Mouse (Mus musculus) thymus, postnatal 10 days (tissue): ENCODE data around the gene Selenos.

Experiments used
- DNase-seq, 2 experiments: peaks; one replicate each; pipeline ENCODE4 v3.0.0; 2021; ENCODE audit warnings: low spot score in 2 of 2

Gene Selenos

DNA sequence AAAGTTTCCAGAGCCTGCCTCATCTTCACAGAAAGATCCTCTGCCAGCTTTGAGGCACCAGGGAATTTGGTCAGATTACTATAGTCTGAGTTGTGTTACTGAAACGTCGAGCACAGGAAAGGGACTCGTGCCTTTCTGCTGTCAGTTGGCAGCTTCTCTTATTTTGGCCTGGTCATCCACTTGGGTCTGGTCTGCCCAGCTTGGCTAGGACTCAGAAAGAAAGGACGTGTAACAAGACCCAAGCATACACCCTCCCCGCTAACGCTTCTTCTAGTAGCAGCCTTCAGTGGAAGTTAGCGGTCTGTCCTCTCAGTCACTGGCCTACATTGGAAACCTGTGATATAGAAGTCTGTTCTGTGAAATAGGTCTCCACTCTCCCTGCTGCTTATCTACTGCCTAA lies 5.1 kb downstream of the Selenos start:
- DNase-seq = no peak

DNA sequence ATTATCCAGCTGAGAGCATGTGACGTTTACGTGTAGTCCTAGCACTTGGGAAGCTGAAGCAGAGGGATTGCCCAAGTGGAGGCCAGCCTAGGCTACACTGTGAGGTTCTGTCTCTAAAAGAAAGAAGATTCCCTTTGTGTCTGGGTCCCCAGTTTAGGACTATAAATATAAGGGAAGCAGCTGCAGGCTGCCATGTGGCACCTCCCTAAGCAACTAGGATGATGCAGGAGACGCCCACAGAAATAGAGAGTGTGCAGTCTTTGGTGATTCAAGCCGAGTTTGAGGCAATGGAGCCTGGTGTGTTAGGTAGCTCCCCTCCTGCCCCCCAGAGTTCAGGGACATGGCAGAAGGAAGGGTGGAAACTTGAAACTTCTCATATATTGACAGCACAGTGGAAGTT lies 8.2 kb downstream of the Selenos start:
- DNase-seq = no peak

DNA sequence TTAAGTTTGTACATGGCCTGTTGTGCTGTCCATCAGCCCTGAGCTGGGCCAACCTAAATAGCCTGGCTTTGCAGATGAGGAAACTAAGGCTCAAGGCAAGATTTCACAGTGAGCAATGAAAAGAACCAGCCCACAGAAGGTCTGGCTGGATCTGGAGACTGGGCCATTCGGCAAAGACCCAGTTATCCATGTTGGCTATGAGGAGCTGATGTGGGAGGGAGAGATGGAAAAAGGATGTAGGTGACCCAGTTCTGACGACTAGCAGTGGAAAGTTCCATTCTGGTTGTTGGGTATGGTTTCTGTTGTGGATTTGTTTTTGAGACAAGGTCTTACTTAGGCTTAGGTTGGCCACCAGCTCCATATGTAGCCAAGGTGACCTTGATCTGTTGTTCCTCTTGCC lies 8.6 kb downstream of the Selenos start:
- DNase-seq = no peak

DNA sequence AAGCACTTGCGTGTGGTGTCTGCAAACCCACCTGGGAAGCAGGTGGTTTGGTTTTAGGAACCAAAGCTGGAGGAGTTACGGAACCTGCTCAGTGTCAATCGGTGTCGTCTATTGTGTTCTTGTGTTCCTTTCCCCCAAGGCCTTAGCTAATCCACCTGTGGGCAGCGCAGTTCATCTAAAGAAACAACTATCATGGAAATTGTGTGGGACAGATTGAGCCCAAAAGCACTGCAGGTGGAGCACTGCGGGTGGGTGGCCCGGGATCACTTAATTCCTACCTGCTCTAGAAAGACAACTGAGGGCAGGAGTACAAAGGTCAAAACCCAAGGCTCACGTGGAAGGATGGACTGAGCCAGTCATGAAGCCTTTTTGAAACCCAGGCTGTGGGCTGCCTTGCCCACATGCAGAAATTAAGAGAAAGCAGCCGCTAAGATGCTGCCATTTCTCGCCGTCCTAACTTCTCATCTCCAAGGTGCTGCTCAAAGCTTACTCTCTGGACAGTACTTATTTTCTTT lies 11.3 kb downstream of the Selenos start:
- no peak for DNase-seq

DNA sequence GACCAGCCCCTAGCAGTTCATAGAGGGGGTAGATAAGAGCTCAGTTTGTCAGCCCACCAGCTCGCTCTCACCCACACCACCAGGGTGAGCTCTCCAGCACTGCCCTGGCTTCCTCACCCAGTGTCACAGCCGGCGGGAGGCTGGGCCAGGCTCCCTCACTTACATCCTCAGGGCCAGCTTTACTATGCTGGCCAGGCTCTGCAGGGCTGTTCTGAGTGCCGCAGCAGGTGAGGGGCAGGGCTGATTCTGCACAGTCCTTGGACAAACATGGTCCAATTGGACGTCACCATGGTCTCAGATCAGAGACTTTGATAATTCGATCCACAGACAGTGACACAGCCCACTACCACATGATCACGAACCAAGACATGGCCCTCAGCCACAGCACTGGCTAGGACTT lies 12.1 kb downstream of the Selenos start:
- DNase-seq = no peak

DNA sequence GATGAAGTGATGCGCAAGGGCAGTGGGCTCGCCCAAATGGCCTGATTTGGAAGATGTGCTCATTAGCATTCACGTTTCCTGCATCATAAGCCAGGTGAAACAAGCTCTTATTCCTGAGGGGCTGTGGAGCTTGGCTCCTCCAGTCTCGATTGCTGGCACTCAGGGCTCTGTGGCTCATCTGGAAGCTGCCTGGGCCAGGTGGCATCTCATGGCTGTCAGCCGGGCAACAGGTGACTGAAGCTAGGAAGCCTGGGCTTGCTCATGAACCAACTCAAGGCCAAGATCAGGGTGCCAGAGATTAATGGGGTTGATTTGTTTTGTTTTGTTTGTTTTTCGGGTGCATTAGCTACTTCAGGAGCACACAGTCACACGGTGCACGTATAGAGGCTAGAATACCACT lies 13.2 kb downstream of the Selenos start:
- no peak for DNase-seq

DNA sequence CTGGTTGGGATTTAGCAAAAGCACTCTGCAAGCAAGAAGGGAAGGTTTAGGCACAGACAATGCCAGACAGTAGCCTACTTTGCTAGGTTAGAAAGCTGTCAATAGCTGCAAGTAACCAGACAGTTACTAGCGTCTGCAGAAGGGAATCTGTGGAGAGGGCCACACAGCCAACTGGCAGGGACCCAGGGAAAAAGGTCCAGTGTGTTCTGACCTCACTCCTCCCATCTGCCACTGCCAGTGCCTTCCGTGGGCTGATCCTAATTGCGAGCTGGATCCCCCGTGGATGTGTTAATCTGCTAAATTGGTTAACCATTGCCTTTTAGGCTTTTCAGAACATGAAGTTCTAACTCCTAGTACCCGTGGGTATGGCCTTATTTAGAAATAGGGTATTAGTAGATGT lies 14.7 kb downstream of the Selenos start:
- DNase-seq = no peak

DNA sequence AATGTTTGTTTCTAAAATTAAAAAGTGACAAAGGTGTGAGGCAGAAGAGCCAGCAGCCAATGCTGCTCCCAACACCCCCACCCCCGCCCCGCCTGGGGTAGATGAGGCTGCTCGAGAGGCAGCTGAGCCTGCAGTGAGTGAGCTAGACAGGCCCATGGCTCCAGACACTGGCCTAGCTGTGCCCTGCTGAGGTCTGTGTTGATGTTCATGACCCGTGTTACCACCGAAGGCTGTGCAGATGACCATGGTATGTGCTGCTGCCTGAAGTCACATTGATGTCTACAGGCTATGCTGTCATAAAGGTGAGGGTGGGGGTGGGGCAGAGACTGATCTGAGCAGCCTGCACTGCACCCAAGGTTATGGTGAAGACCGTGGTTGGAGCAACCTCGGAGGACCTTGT lies 19.4 kb downstream of the Selenos start:
- no peak for DNase-seq

DNA sequence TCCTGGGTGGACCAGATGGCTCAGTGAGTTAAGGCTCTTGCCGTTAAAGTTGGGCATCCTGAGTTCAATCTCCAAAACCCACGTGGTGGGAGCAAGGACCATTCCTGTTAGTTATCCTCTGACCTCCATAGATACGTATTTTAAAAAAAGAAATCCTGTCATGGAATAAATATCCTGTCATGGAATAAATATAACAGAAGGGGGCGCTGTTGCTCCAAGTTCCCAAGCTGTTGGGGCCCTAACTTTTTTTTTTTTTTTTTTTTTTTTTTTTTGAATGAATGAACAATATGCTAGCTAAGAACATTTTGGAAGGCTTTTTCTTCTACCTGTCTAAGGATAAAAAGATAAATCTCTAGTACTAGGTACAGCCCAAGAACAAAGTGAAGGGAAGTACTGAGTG lies 22.4 kb downstream of the Selenos start:
- peak in 1 of 2 experiments; percentile 56 for DNase-seq

DNA sequence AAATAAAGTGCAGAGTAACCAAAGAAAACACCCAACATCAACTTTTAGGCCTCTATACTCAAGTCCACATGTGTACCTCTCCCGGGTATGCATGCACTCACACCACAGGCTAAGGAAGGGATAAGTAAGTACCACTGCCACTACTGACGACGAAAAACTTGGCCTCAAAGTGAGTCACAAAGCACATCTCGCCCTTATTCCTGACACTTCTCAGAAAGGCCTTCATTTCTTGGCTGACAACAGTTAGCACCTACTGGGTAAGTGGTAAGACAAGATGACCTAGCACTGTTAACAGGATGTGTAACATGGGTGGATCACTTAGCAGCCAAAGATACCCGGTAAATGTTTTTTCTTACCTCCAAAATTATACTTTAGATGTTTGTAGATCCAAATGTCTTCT lies 25.1 kb downstream of the Selenos start:
- DNase-seq = no peak

DNA sequence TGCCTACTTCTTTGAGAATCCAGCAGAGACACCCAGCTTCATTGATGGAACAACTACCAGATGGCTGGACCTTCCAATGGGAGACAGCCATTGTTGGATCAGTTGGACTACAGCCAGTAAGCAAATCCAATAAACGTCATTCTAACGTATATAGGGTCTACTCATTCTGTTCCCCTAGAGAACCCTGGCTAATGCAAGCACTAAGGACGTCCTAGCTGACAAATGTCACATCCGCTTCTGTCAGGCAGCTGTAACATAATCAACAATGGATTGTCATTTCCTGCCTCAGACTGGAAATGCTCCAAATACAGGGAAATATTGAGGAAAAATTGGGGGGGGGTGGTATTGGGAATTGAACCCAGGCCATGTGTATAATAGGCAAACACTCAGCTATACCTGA lies 26.3 kb downstream of the Selenos start:
- DNase-seq = no peak

DNA sequence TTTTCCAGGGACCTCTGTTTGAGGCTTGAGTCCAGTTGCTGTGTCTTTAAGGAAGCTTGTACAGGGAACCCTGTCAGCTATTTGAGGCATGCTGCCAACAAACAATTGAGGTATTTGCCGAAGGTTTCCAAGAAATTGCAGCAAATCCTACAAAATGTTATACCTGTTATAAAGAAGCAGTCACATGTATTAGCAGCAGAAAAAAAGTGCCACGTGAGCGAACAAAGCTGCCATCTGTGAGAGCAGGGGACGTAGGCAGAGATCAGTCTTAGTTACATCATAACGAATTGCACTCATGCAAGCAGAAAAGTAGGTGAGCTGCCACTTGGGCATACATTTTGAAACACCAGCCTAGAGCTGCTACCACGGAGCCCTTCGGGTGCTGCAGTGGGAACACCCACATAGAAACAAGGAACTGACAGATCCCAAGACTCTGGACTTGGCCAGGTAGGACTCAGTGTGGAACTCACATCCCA lies 27.2 kb downstream of the Selenos start:
- DNase-seq = no peak

DNA sequence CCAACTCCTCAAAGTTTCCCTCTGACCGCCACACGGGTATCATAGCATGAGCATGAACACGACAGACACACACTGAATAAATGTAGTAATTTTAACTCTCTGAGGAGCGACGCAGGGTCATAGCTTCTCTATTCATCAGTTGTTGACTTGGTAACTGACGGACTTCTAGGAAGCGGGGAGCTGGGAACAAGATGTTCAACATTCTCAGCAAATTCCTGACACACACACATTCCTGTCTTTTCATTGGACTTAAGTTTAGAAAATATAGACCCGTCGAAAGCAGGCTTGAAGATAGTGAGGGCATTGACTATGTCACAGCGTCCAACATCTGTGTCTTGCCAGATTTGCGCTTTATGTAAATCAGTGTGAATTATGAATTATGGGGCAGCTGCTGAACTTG lies 27.8 kb downstream of the Selenos start:
- DNase-seq = no peak

DNA sequence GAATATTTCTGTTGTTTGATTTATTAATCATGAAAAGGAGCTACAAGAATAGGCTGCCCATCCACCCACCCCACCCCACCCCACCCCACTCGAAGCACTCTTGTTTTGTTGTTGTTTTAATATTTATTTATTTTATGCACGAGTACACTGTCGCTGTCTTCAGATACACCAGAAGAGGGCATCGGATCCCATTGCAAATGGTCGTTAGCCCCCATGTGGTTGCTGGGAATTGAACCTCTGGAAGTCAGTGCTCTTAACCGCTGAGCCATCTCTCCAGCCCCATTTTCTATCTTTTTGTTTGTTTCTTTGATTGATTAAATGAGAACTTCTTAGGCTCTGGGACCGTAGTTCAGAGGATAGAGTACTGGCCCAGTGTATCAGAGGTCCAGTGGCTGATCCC lies 28.5 kb downstream of the Selenos start:
- DNase-seq = no peak

DNA sequence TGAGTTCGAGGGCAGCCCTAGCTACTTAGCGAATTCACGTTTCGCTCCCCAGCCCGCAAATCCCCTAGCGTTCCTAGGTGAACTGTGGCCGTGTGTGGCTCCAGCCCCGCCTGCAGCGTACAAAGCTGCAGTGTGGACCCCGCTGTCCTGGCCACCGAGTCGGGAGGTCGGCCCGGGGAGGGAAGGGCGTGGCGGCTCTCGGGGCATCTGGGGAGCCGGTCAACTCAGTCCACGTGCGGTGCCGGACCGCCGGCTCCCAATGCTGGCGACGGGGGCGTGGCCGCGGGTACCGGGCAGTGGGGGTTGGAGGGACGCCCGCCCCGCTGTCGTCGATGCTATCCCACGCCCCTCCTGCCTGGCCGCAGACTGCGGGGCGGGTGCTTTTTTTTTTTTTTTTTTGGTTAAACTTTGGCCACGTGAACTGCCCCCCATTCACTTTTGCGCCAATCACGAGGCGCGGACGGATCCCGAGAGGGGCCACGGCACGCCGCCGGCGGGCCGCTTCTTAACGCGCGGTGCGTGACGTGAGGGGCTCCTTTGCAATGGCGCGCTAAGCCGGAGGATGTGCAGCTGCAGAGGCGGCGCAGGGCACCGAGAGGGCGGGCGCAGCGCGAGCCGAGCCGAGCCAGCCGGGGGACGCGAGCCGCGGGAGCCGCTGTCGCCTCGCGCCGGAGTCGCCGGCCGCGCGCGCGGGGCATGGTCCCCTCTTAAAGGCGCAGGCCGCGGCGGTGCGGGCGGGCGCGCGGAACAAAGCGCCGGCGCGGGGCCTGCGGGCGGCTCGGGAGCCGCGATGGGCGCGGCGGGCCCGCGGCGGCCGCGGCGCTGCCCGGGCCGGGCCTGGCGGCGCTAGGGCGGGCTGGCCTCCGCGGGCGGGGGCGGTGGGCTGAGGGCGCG lies 29.8 kb downstream of the Selenos start, which contains the start of gene Chsy1:
Gene Chsy1, plus strand, starts transcription at position 555 of the 894 bp plus-strand sequence.
- DNase-seq = peak; percentile 86 to 89

DNA sequence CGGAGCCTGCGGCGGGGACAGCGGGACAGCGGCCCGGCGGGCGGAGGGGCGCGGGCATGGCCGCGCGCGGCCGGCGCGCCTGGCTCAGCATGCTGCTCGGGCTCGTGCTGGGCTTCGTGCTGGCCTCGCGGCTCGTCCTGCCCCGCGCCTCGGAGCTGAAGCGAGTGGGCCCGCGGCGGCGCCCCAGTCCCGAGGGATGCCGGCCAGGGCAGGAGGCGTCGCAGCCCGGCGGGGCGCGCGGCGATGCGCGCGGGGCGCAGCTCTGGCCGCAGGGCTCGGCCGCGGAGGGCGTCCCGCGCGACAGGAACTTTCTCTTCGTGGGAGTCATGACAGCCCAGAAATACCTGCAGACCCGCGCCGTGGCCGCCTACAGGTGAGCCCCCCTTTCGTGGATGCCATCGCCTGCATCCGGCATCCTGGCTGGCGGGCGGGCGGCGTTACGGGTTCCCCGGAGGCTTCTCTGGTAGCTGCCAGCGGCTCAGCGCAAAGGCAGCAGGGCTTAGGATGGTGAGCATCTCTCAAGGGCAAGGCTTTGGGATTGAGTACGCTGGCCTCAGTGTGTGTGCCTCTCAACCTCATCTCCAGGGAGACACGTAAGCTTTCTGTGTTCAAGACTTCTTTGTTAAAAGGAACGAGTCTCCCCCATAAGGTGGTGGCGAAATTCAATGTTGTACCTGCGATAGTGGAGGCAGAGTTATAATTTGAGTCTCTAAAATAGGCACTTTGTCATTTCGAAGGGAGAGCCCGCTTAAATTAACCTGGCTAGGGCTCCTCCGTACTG lies 30.6 kb downstream of the Selenos start:
- peak; percentile 48 to 60 for DNase-seq

DNA sequence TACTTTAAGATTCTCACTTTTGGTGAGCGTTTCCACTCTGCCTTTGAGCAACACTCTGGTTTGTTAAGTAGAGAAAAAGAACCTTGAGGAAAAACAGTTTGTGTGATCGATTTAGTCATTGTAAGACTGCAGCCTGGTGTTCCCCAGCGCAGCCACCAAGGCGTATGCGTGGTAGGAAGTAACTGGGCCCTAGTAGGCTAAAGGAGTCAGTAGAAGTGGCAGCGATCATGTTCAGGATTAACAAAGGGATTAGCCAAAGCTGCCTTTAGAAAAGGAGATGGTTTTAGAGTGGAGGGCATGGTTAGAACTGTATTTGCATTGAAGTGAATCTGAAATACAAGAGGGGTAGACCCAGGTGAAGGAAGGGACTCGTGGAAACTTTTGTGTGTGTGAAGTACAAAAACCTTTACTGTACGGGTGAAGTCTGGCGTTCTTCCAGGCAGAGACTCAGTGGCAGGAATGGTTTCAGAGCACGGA lies 31.2 kb downstream of the Selenos start:
- no peak for DNase-seq

DNA sequence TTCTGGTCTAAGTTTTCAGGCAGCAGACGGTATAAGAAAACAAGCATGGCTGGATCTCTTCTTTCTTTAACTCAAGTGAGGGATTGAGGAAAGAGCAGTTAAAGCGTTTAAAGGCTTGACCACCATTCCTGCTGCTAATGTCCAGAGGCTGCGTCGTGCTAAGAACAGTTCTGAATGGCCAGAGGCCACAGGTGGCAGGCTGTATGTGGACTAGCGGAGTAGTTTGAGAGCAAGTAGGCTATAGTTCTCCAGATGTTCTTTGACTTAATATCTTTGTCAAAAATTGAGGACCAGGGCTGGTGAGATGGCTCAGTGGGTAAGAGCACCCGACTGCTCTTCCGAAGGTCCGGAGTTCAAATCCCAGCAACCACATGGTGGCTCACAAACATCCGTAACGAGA lies 31.8 kb downstream of the Selenos start:
- no peak for DNase-seq

DNA sequence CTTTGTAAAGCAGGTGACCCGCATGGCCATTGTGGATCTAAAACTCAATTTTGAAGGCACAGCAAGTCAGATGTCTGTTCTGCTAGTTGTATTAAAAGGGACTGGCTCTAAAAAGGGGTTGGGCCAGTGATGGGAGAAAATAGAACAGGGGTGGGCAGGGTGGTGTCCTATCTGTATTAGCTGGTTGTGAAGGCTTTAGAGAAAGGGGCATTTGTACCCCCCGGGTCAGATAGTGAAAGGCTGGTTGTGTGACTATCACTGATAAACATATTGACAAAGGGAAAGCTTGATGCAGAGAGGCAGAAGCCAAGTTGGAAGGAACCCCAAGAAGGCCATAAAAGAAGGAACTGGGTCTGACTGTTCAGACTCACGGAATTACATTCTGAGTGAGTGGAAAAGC lies 34.1 kb downstream of the Selenos start:
- DNase-seq = no peak

DNA sequence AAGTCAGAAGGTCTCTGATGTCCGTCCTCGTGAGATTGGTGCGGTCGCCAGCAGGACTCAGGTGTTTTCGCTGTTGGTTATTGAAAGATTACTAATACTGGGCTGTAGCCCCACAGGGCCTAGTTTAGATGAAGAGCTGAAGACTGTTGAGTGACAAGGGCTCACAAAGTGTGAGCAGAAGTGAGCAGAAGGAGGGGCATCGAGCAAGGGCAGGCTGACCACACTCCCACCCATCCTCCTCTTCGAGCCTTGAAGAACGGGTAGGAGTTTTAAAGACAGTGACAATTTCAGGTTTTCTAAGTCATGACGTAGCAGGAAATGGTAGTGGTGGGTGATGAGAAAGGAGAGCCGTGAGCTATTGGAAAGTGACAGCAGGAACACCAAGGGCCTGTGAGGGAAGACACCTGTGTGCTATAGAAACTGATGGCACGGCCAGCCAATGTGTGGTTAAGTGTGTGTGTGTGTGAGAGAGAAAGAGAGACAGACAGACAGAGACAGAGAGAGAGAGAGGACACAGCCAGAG lies 36.4 kb downstream of the Selenos start:
- no peak for DNase-seq

DNA sequence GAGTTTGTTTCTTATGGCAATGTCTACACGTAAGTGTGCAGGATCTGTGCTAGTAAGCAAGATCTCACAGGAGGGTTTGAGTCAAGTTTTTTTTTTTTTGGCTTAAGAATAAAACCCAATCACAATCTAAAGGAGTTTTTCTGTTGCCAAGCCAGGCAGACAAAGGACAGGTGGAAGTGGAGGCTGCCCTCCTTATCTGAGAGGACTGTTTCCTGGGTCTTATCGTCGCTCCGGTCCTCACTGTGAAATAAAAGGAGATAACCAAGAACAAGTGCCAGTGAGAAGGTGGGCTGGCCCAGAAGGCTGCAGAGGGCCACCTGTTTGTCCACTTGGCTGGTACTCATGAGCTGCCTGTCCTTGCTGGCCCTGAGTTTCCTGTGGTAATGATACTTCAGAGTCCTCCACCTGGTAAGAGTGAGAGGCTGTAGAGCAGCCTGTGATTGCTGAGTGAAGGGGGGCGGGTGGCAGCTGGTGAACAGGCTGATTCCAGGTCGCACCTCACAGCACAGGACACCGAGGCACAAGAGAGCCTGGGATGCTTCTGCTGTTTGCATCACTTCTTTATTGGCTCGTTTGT lies 37.5 kb downstream of the Selenos start:
- DNase-seq = no peak

DNA sequence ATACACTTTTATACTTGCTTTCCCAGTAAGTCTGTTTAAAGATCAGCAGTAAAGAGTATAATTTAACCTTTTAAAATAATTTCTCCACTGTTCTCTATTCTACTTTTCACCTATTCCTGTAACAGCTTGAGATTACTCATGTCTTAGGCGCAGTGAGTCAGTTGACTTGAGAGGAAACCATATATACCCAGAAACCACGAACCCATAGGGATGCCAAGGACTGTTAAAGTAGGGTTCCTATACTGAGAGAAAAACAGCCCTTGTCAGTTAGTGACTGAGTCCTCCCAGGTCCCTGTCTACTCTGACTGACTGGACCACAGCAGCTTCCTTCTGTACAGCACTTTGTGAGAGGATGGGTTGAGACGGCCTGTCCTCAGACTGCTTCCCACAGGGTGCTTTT lies 38.6 kb downstream of the Selenos start:
- DNase-seq = no peak
